Mouse (Mus musculus): ENCODE data around the gene Rapgef4. TPM values are rescaled to one million over a fixed set of nuclear protein-coding genes. Genes with fewer than 3 reads are reported as not detected.
A peak's percentile ranks its signal among the peaks of the same experiment; 100 is the strongest.

Gene Rapgef4
- polyA plus RNA-seq, 1 experiment from 2014 or later = 4.4 TPM

DNA sequence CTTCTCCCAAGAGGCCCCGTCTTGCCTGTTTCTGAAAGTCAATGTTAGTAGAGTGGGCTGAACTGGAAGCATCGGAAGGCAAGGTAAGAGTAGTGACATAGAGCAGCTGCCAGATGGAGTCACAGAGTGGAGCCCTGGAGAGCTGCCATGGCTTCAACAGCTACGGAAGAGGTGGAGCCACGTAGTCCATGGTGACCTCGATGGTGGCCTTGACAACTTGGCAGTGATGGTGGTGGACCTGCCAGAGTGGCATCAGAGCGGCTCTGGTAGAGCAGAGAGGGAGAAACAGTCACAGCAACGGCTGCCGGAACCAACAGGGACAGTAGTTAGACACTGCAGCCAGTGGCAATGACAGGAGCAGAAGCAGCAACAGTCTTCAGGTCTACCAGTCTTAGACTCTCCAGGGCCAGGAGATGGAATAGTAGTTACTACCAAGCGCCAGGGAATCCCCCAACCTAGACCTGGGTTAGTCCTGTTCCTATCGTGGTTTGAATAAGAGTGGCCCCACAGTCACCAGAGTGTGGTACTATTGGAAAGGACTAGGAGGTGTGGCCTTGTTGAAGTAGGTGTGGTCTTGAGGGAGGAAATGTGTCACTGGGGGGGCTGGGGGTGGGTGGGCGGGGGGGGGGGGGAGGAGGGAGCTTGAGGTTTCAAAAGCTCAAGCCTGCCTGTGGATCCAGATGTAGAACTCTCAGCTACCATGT, 6.7 kb upstream of the Rapgef4 start:
- Histone ChIP-seq H3K36me3 (ENCODE audit: control insufficient read depth, insufficient read depth, low read length) (no peaks in the 10 kb centered on the region), H3K4me1 (ENCODE audit: control insufficient read depth, insufficient read depth, low read length) (0 out of 2 replicates have a peak, but pooled peaks cover 4% of the 10 kb centered on the region), H3K9me3 (ENCODE audit: control insufficient read depth, low read depth, low read length) (no peaks in the 10 kb centered on the region), H3K27ac (ENCODE audit: low read length) (no peak overlapping the region), H3K4me3 (ENCODE audit: low read depth, low read length) (no peak overlapping the region), H3K27me3 (ENCODE audit: control insufficient read depth, insufficient read depth, low read length) (no peaks in the 10 kb centered on the region), H3K4me2 (replicated peaks; ENCODE audit: low read depth, low read length) (no peak overlapping the region), H3K9ac (replicated peaks; ENCODE audit: low read depth, low read length) (no peak overlapping the region)
- ATAC-seq (ENCODE audit: insufficient number of reproducible peaks, insufficient read depth, low FRiP score, low read depth) = no peak
- 72% methylated on average over 10 of the region's 11 CpGs for WGBS

DNA sequence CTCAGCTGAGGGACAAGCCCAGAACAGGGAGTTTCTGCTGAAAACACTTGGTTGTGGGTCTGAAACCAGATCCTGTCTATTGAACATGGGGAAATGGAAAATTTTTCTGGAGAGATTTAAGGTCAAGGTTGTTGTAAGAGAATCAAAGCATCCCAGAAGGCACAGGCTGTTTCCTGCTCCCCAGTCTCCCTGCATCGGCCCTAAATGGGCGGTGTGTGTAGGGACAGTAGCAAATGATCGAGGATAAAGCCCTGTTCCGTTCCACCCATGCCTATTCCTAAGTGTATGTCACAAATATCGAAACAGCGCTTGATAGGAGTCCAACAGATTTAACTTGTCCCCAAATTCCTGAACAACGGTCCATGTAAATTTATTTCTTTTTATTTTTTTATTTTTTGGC, 1.1 kb upstream of the Rapgef4 start:
- 90% methylated on average over 7 of the region's 7 CpGs for WGBS

GRCm38 (mm10) chr2:71981343-71981851, 357 bp downstream of the Rapgef4 start:
- WGBS = 12% methylated on average over 24 of the region's 24 CpGs
- H3K9ac ChIP-seq (replicated peaks; ENCODE audit: low read depth, low read length) = peak overlapping the region; percentile 47; the same call in 1 of the 2 replicates
- no peaks in the 10 kb centered on the region for H3K27me3 ChIP-seq (ENCODE audit: control insufficient read depth, insufficient read depth, low read length)
- no peaks in the 10 kb centered on the region for H3K4me1 ChIP-seq (ENCODE audit: control insufficient read depth, insufficient read depth, low read length)
- no peaks in the 10 kb centered on the region for H3K36me3 ChIP-seq (ENCODE audit: control insufficient read depth, insufficient read depth, low read length)
- ATAC-seq (ENCODE audit: insufficient number of reproducible peaks, insufficient read depth, low FRiP score, low read depth) = 0 out of 2 replicates have a peak, but pooled peaks have one; percentile 10
- H3K27ac ChIP-seq (ENCODE audit: low read length) = no peak overlapping the region
- peak overlapping the region; percentile 99 for H3K4me2 ChIP-seq (replicated peaks; ENCODE audit: low read depth, low read length)
- H3K4me3 ChIP-seq (ENCODE audit: low read depth, low read length) = peak overlapping the region; percentile 45
- H3K9me3 ChIP-seq (ENCODE audit: control insufficient read depth, low read depth, low read length) = no peaks in the 10 kb centered on the region

More for the DNA sequence above, 1.1 kb upstream of the Rapgef4 start:
- Histone ChIP-seq H3K36me3 (ENCODE audit: control insufficient read depth, insufficient read depth, low read length) (no peaks in the 10 kb centered on the region), H3K4me3 (ENCODE audit: low read depth, low read length) (no peak overlapping the region), H3K9ac (replicated peaks; ENCODE audit: low read depth, low read length) (no peak overlapping the region), H3K27me3 (ENCODE audit: control insufficient read depth, insufficient read depth, low read length) (no peaks in the 10 kb centered on the region), H3K9me3 (ENCODE audit: control insufficient read depth, low read depth, low read length) (no peaks in the 10 kb centered on the region), H3K4me2 (replicated peaks; ENCODE audit: low read depth, low read length) (no peak overlapping the region), H3K4me1 (ENCODE audit: control insufficient read depth, insufficient read depth, low read length) (no peaks in the 10 kb centered on the region), H3K27ac (ENCODE audit: low read length) (no peak overlapping the region)
- no peak for ATAC-seq (ENCODE audit: insufficient number of reproducible peaks, insufficient read depth, low FRiP score, low read depth)

DNA sequence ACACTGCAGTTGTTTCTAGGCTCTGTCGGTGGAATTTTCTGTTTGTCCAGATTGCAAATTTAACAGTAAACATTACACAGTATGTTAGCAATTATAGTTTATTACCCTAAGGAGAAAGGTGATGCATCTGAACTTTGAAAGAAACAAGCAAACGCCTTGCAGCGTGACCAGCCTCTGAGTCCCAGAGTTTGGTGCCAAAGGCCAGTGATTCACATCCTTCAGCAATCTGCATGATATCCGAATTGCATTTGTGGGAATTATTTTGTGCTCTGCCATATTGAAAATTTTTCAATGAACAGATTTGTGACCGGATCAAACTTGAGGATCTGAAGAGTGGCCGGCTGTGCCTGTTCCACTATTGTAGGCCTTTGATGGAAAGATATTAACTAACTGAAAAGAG, 856 bp downstream of the Rapgef4 start:
- H3K4me3 ChIP-seq (ENCODE audit: low read depth, low read length) = peak overlapping the region; percentile 45; the same call in 1 of the 2 replicates

DNA sequence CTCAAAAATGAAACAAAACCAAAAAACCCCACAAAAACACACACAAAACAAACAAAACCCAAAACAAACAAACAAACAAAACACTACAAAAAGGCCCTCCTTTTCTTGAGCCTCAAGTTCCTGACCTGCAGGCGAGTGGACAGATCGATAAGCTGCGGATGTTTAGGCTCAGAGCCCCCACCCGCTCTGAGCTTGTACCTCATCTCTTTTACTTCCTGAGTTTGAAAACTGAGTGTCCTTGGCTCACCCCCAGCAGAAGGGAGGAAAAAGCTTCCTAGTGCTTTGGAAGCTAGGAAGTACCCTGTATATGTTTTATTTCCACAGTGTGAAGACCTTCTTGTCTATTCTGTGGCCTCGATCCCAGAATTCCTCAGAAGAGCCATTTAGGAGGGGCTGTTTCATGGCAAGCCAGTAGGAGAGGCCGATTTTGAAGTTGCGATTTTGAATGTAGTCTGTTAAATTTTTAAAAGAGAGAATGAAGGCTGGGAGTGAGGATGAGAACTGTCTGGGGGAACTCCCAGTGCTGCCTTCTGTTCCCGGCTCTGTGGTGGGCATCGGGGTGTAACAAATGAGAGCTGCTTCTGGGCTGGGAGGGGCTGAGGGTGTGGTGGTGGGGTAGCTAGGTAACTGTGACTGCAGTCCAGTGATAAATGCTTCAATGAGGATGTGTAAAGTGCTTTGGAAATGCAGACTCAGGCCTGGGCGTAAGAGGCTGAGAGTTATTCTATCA, 2.0 kb downstream of the Rapgef4 start:
- WGBS = 58% methylated on average over 10 of the region's 10 CpGs
- no peaks in the 10 kb centered on the region for H3K36me3 ChIP-seq (ENCODE audit: control insufficient read depth, insufficient read depth, low read length)
- no peak overlapping the region for H3K4me3 ChIP-seq (ENCODE audit: low read depth, low read length)
- H3K9me3 ChIP-seq (ENCODE audit: control insufficient read depth, low read depth, low read length) = no peaks in the 10 kb centered on the region
- ATAC-seq (ENCODE audit: insufficient number of reproducible peaks, insufficient read depth, low FRiP score, low read depth) = no peak
- no peaks in the 10 kb centered on the region for H3K27me3 ChIP-seq (ENCODE audit: control insufficient read depth, insufficient read depth, low read length)
- H3K4me2 ChIP-seq (replicated peaks; ENCODE audit: low read depth, low read length) = no peak overlapping the region
- H3K9ac ChIP-seq (replicated peaks; ENCODE audit: low read depth, low read length) = no peak overlapping the region
- H3K27ac ChIP-seq (ENCODE audit: low read length) = no peak overlapping the region
- H3K4me1 ChIP-seq (ENCODE audit: control insufficient read depth, insufficient read depth, low read length) = no peaks in the 10 kb centered on the region

More for the DNA sequence above, 856 bp downstream of the Rapgef4 start:
- no peaks in the 10 kb centered on the region for H3K36me3 ChIP-seq (ENCODE audit: control insufficient read depth, insufficient read depth, low read length)
- no peaks in the 10 kb centered on the region for H3K27me3 ChIP-seq (ENCODE audit: control insufficient read depth, insufficient read depth, low read length)
- H3K9ac ChIP-seq (replicated peaks; ENCODE audit: low read depth, low read length) = no peak overlapping the region
- ATAC-seq (ENCODE audit: insufficient number of reproducible peaks, insufficient read depth, low FRiP score, low read depth) = no peak
- no peak overlapping the region; the same call in 1 of the 2 replicates for H3K4me2 ChIP-seq (replicated peaks; ENCODE audit: low read depth, low read length)
- H3K9me3 ChIP-seq (ENCODE audit: control insufficient read depth, low read depth, low read length) = no peaks in the 10 kb centered on the region
- H3K27ac ChIP-seq (ENCODE audit: low read length) = no peak overlapping the region
- 75% methylated on average over 6 of the region's 6 CpGs for WGBS
- no peaks in the 10 kb centered on the region for H3K4me1 ChIP-seq (ENCODE audit: control insufficient read depth, insufficient read depth, low read length)

- no peak for ATAC-seq (ENCODE audit: insufficient number of reproducible peaks, insufficient read depth, low FRiP score, low read depth)
- no peak overlapping the region for H3K4me2 ChIP-seq (replicated peaks; ENCODE audit: low read depth, low read length)
- WGBS = 67% methylated on average over 2 of the region's 2 CpGs
- H3K27ac ChIP-seq (ENCODE audit: low read length) = no peak overlapping the region
- H3K4me1 ChIP-seq (ENCODE audit: control insufficient read depth, insufficient read depth, low read length) = peaks cover 4% of the 10 kb centered on the region; the same call in 1 of the 2 replicates
- H3K9ac ChIP-seq (replicated peaks; ENCODE audit: low read depth, low read length) = no peak overlapping the region
- H3K27me3 ChIP-seq (ENCODE audit: control insufficient read depth, insufficient read depth, low read length) = no peaks in the 10 kb centered on the region
- H3K4me3 ChIP-seq (ENCODE audit: low read depth, low read length) = no peak overlapping the region
- no peaks in the 10 kb centered on the region for H3K36me3 ChIP-seq (ENCODE audit: control insufficient read depth, insufficient read depth, low read length)
- no peaks in the 10 kb centered on the region for H3K9me3 ChIP-seq (ENCODE audit: control insufficient read depth, low read depth, low read length)
Observed at GRCm38 (mm10) chr2:71985730-71986129, 4.7 kb downstream of the Rapgef4 start.

DNA sequence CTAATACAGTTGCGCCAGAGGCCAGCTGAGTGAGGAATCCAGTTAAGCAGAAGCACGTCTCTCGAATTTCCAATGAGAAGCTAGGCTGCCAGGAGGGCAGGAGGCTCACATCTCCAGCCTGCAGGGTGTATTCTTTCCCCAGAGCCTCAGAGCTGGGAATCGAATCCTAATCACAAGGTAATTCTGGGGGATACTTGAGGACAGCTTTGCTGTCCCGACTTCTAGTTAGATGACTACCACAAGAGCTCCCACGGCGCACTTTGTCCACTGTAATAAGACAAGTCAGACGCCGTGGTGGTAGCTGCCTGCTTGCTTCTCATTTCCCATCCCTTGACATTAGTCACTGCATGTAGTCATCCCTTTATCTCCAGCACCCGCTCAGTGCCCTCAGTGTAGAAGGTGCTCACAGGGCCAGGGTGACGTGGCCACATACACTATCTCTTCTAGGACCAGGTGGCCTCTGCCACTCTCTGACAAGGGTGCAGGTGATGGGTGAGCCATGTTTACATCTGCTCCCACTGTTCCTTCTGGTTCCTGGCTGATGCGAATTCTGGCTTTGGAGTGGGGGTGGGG, 5.3 kb downstream of the Rapgef4 start:
- no peak overlapping the region for H3K4me3 ChIP-seq (ENCODE audit: low read depth, low read length)
- 72% methylated on average over 12 of the region's 12 CpGs for WGBS
- H3K4me2 ChIP-seq (replicated peaks; ENCODE audit: low read depth, low read length) = no peak overlapping the region
- H3K4me1 ChIP-seq (ENCODE audit: control insufficient read depth, insufficient read depth, low read length) = peaks cover 4% of the 10 kb centered on the region; the same call in 1 of the 2 replicates
- no peak for ATAC-seq (ENCODE audit: insufficient number of reproducible peaks, insufficient read depth, low FRiP score, low read depth)
- no peak overlapping the region for H3K9ac ChIP-seq (replicated peaks; ENCODE audit: low read depth, low read length)
- H3K27me3 ChIP-seq (ENCODE audit: control insufficient read depth, insufficient read depth, low read length) = no peaks in the 10 kb centered on the region
- H3K27ac ChIP-seq (ENCODE audit: low read length) = no peak overlapping the region
- no peaks in the 10 kb centered on the region for H3K36me3 ChIP-seq (ENCODE audit: control insufficient read depth, insufficient read depth, low read length)
- no peaks in the 10 kb centered on the region for H3K9me3 ChIP-seq (ENCODE audit: control insufficient read depth, low read depth, low read length)

- Histone ChIP-seq H3K36me3 (ENCODE audit: control insufficient read depth, insufficient read depth, low read length) (no peaks in the 10 kb centered on the region), H3K27ac (ENCODE audit: low read length) (no peak overlapping the region), H3K9me3 (ENCODE audit: control insufficient read depth, low read depth, low read length) (no peaks in the 10 kb centered on the region), H3K4me2 (replicated peaks; ENCODE audit: low read depth, low read length) (no peak overlapping the region), H3K4me1 (ENCODE audit: control insufficient read depth, insufficient read depth, low read length) (peaks cover 4% of the 10 kb centered on the region; the same call in 1 of the 2 replicates), H3K9ac (replicated peaks; ENCODE audit: low read depth, low read length) (no peak overlapping the region), H3K27me3 (ENCODE audit: control insufficient read depth, insufficient read depth, low read length) (no peaks in the 10 kb centered on the region), H3K4me3 (ENCODE audit: low read depth, low read length) (no peak overlapping the region)
- ATAC-seq (ENCODE audit: insufficient number of reproducible peaks, insufficient read depth, low FRiP score, low read depth) = no peak
- WGBS = 44% methylated on average over 6 of the region's 6 CpGs
Observed at GRCm38 (mm10) chr2:71988572-71988971, 7.5 kb downstream of the Rapgef4 start.
